Mouse (Mus musculus): ENCODE measurements around the gene Tram2. TPM values are rescaled to one million over a fixed set of nuclear protein-coding genes. Genes with fewer than 3 reads are reported as not detected.
A peak's percentile ranks its signal among the peaks of the same experiment; 100 is the strongest.

Gene Tram2
- polyA plus RNA-seq, 1 experiment = 3.4 TPM

DNA sequence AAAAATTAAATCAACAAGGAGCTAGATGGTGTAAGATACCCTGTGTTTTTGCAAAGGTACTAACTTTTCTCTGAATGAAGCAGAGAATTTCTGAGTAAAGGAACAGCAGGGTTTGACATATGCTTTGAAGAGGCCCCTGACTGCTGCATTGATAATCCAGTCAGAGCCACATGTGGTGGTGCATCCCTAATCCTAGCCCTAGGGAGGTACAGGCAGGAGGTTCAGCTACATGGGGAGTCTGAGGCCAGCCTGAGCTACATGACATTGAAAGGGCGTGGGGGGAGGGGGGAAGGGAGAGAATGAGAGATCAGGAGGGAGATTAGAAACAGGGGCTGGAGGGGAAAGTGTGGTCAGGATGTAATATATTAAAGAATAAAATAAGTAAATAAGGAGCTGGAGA is 98.5 kb downstream of the Tram2 start:
- Histone ChIP-seq H3K4me3 (ENCODE audit: insufficient read depth, poor library complexity, severe bottlenecking) (no peak overlapping the region), H3ac (ENCODE audit: control insufficient read depth, insufficient read length, low read depth) (no peak overlapping the region), H3K79me3 (ENCODE audit: low read depth) (no peaks in the 10 kb centered on the region), H3K36me3 (ENCODE audit: control insufficient read depth, insufficient read depth) (no peaks in the 10 kb centered on the region), H3K27me3 (ENCODE audit: control insufficient read depth, insufficient read depth, insufficient read length) (no peaks in the 10 kb centered on the region), H3K79me2 (ENCODE audit: control insufficient read depth, insufficient read depth) (no peaks in the 10 kb centered on the region)
- TF ChIP-seq MAX (IDR thresholded peaks at IDR 0.05) (no peak), MYOD1 (IDR thresholded peaks at IDR 0.05; ENCODE audit: control insufficient read depth, insufficient read length, low read depth) (no peak), MYOG (IDR thresholded peaks at IDR 0.05; ENCODE audit: control insufficient read depth, extremely low read depth, insufficient read length) (no peak), CTCF (IDR thresholded peaks at IDR 0.05; ENCODE audit: control insufficient read depth, insufficient read depth, insufficient read length) (no peak), CEBPB (IDR thresholded peaks at IDR 0.05; ENCODE audit: low read depth) (no peak), FOSL1 (IDR thresholded peaks at IDR 0.05; ENCODE audit: insufficient read depth, low read length, poor library complexity, severe bottlenecking) (no peak), USF1 (IDR thresholded peaks at IDR 0.05; ENCODE audit: low read depth) (no peak)

DNA sequence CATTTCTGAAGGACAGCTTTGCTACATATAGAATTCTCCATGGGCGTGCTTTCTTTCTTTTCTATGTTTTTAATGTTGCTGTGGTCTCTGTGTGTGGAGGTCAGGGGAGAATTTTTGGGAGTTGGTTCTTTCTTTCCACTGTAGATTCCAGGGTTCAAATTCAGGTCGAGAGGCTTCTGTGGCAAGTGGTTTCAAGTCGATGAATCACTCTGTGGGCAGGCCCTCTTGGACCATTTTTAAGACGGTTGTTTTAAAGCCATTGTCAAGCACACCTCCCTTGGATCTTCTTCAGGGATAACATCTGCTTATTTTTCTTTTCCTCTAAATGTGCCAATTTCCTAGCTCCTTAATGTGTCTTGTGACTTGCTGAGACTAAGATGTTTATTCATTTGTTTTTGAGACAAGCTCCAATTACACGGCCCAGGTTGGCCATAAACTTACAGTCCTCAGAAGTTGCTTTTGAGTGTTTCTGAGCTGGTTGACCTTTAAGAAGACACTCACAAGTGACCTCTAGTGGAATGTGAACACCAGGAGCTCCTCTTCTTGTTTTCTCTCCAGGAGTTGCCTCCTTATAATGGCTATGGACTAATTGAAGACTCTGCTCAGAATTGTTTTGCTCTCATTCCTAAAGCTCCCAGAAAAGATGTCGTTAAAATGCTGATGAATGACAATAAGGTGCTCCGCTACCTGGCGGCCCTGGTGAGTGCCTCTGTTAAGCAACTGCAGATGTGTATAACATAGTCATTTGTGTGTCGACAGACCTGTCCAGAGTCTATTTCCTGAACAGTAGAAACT is 104.5 kb downstream of the Tram2 start:
- H3K79me3 ChIP-seq (ENCODE audit: low read depth) = no peaks in the 10 kb centered on the region
- H3K79me2 ChIP-seq (ENCODE audit: control insufficient read depth, insufficient read depth) = no peaks in the 10 kb centered on the region
- TF ChIP-seq MYOG (IDR thresholded peaks at IDR 0.05; ENCODE audit: control insufficient read depth, extremely low read depth, insufficient read length) (no peak), CTCF (IDR thresholded peaks at IDR 0.05; ENCODE audit: control insufficient read depth, insufficient read depth, insufficient read length) (no peak), MYOD1 (IDR thresholded peaks at IDR 0.05; ENCODE audit: control insufficient read depth, insufficient read length, low read depth) (no peak), USF1 (IDR thresholded peaks at IDR 0.05; ENCODE audit: low read depth) (no peak), CEBPB (IDR thresholded peaks at IDR 0.05; ENCODE audit: low read depth) (no peak), MAX (IDR thresholded peaks at IDR 0.05) (no peak), FOSL1 (IDR thresholded peaks at IDR 0.05; ENCODE audit: insufficient read depth, low read length, poor library complexity, severe bottlenecking) (no peak)
- no peaks in the 10 kb centered on the region for H3K27me3 ChIP-seq (ENCODE audit: control insufficient read depth, insufficient read depth, insufficient read length)
- no peak overlapping the region for H3K4me3 ChIP-seq (ENCODE audit: insufficient read depth, poor library complexity, severe bottlenecking)
- no peak overlapping the region for H3ac ChIP-seq (ENCODE audit: control insufficient read depth, insufficient read length, low read depth)
- H3K36me3 ChIP-seq (ENCODE audit: control insufficient read depth, insufficient read depth) = no peaks in the 10 kb centered on the region

DNA sequence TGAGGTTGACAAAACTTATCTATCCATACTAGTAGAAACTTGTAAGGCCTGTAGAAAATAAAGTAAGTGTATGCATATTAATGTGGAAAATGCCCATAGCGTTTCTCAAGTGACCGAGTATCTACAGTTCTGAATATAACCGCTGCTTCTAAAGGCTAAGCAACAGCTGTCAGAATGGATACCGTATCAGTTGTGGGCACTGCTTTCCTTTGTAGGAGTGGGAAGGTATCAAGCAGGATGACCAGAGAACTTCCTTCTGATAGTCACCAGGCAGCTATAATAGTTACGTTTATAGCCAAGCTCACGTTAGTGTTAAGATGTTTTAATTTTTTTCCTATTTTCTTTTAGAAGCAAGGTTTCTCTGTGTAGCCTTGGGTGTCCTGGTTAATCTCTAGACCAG is 105.6 kb downstream of the Tram2 start:
- Histone ChIP-seq H3K36me3 (ENCODE audit: control insufficient read depth, insufficient read depth) (no peaks in the 10 kb centered on the region), H3ac (ENCODE audit: control insufficient read depth, insufficient read length, low read depth) (no peak overlapping the region), H3K4me3 (ENCODE audit: insufficient read depth, poor library complexity, severe bottlenecking) (no peak overlapping the region), H3K27me3 (ENCODE audit: control insufficient read depth, insufficient read depth, insufficient read length) (no peaks in the 10 kb centered on the region), H3K79me2 (ENCODE audit: control insufficient read depth, insufficient read depth) (no peaks in the 10 kb centered on the region), H3K79me3 (ENCODE audit: low read depth) (no peaks in the 10 kb centered on the region)
- TF ChIP-seq FOSL1 (IDR thresholded peaks at IDR 0.05; ENCODE audit: insufficient read depth, low read length, poor library complexity, severe bottlenecking) = no peak
- TF ChIP-seq USF1 (IDR thresholded peaks at IDR 0.05; ENCODE audit: low read depth) = no peak
- TF ChIP-seq CEBPB (IDR thresholded peaks at IDR 0.05; ENCODE audit: low read depth) = no peak
- TF ChIP-seq MYOD1 (IDR thresholded peaks at IDR 0.05; ENCODE audit: control insufficient read depth, insufficient read length, low read depth) = no peak
- TF ChIP-seq MAX (IDR thresholded peaks at IDR 0.05) = no peak
- no peak for TF ChIP-seq MYOG (IDR thresholded peaks at IDR 0.05; ENCODE audit: control insufficient read depth, extremely low read depth, insufficient read length)
- TF ChIP-seq CTCF (IDR thresholded peaks at IDR 0.05; ENCODE audit: control insufficient read depth, insufficient read depth, insufficient read length) = no peak

DNA sequence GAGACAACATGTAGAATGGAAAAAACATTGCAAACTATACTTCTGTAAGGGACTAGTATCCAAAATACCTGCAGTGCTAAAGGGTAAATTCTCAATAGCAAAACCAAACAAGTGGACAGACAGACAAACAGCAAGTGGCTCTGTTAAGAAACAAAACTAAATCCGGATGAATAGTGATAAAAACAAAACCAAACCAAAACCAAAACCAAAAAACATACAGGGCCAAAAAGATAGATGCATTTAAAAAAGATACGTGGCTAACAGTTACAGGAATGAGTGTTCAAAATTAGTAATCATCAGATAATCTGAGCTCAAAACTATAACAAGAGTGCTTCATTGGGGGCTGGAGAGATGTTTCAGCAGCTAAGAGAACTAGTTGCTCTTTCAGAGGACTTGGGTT is 109.4 kb downstream of the Tram2 start:
- TF ChIP-seq USF1 (IDR thresholded peaks at IDR 0.05; ENCODE audit: low read depth) (no peak), MYOG (IDR thresholded peaks at IDR 0.05; ENCODE audit: control insufficient read depth, extremely low read depth, insufficient read length) (no peak), CEBPB (IDR thresholded peaks at IDR 0.05; ENCODE audit: low read depth) (no peak), MAX (IDR thresholded peaks at IDR 0.05) (no peak), MYOD1 (IDR thresholded peaks at IDR 0.05; ENCODE audit: control insufficient read depth, insufficient read length, low read depth) (no peak), CTCF (IDR thresholded peaks at IDR 0.05; ENCODE audit: control insufficient read depth, insufficient read depth, insufficient read length) (no peak)
- no peak overlapping the region for H3K4me3 ChIP-seq (ENCODE audit: insufficient read depth, poor library complexity, severe bottlenecking)
- no peaks in the 10 kb centered on the region for H3K36me3 ChIP-seq (ENCODE audit: control insufficient read depth, insufficient read depth)
- H3K79me3 ChIP-seq (ENCODE audit: low read depth) = no peaks in the 10 kb centered on the region
- no peaks in the 10 kb centered on the region for H3K79me2 ChIP-seq (ENCODE audit: control insufficient read depth, insufficient read depth)
- H3K27me3 ChIP-seq (ENCODE audit: control insufficient read depth, insufficient read depth, insufficient read length) = no peaks in the 10 kb centered on the region
- H3ac ChIP-seq (ENCODE audit: control insufficient read depth, insufficient read length, low read depth) = no peak overlapping the region

DNA sequence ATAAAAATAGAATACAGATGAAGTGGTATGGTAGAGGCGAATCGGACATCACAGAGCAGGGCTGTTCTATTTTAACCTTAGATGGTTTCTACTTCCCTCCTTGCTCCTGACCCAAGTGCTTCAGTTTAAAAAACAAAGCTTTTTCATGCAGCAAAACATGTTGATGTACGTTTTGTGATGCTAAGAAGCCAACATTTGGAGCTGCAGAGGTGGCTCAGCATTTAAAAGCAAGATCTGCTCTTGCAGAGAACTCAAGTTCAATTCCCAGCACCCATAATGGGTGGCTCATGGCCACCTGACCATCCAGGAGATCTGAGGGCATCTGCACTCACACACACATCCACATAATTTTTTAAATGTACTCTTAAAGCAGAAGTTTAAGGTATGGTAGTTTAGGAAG is 124.2 kb downstream of the Tram2 start:
- no peak overlapping the region for H3K4me3 ChIP-seq (ENCODE audit: insufficient read depth, poor library complexity, severe bottlenecking)

DNA sequence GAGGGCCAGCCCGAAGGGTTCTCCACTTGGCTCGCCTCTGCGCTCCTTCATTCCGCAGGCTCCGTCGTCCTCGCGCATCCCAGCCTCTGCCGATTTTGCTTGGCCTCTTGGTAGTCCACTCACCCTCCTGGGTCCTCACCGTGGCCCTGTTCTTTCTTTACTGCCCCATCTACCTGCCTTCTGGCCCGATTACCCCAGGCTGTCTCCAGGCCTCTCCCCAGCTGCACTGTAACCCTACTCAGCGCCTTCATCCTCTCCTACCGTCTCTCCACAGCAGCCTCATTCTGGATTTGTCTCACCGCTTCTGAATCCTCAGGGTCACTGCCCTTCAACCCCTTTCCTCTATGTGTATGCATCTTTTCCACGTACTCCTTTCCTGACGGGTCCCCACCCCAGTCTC is 127.2 kb downstream of the Tram2 start:
- no peaks in the 10 kb centered on the region for H3K27me3 ChIP-seq (ENCODE audit: control insufficient read depth, insufficient read depth, insufficient read length)
- H3K36me3 ChIP-seq (ENCODE audit: control insufficient read depth, insufficient read depth) = no peaks in the 10 kb centered on the region
- H3ac ChIP-seq (ENCODE audit: control insufficient read depth, insufficient read length, low read depth) = peak overlapping the region; percentile 41
- no peaks in the 10 kb centered on the region for H3K79me3 ChIP-seq (ENCODE audit: low read depth)
- H3K4me3 ChIP-seq (ENCODE audit: insufficient read depth, poor library complexity, severe bottlenecking) = no peak overlapping the region
- H3K79me2 ChIP-seq (ENCODE audit: control insufficient read depth, insufficient read depth) = no peaks in the 10 kb centered on the region
- TF ChIP-seq FOSL1 (IDR thresholded peaks at IDR 0.05; ENCODE audit: insufficient read depth, low read length, poor library complexity, severe bottlenecking) (no peak), CTCF (IDR thresholded peaks at IDR 0.05; ENCODE audit: control insufficient read depth, insufficient read depth, insufficient read length) (no peak)

More for the DNA sequence above, 124.2 kb downstream of the Tram2 start:
- H3K36me3 ChIP-seq (ENCODE audit: control insufficient read depth, insufficient read depth) = no peaks in the 10 kb centered on the region
- no peaks in the 10 kb centered on the region for H3K79me3 ChIP-seq (ENCODE audit: low read depth)
- TF ChIP-seq MAX (IDR thresholded peaks at IDR 0.05) = no peak
- TF ChIP-seq USF1 (IDR thresholded peaks at IDR 0.05; ENCODE audit: low read depth) = no peak
- no peaks in the 10 kb centered on the region for H3K27me3 ChIP-seq (ENCODE audit: control insufficient read depth, insufficient read depth, insufficient read length)
- no peaks in the 10 kb centered on the region for H3K79me2 ChIP-seq (ENCODE audit: control insufficient read depth, insufficient read depth)
- no peak overlapping the region for H3ac ChIP-seq (ENCODE audit: control insufficient read depth, insufficient read length, low read depth)

Data from C2C12 (cell line).